Mouse (Mus musculus) C2C12 (cell line): ENCODE data around the gene Ap5b1. TPM values are rescaled to one million over a fixed set of nuclear protein-coding genes. Genes with fewer than 3 reads are reported as not detected.

Source experiments
- H3K27me3 ChIP-seq: one replicate; pipeline ENCODE4 v1.6.1; 2011; ENCODE audit not compliant: control insufficient read depth, insufficient read depth, insufficient read length
- H3K36me3 ChIP-seq: one replicate; pipeline ENCODE4 v1.6.1; 2011; ENCODE audit not compliant: control insufficient read depth, insufficient read depth
- H3K4me3 ChIP-seq: one replicate; pipeline ENCODE4 v1.5.1; 2011; ENCODE audit warnings: mild to moderate bottlenecking, control low read depth; ENCODE audit not compliant: poor library complexity, insufficient read depth, severe bottlenecking
- H3K79me2 ChIP-seq: one replicate; pipeline ENCODE4 v1.6.1; 2011; ENCODE audit not compliant: control insufficient read depth, insufficient read depth
- H3K79me3 ChIP-seq: one replicate; pipeline ENCODE4 v1.6.1; 2011; ENCODE audit warnings: low read depth, control low read depth
- H3ac ChIP-seq: one replicate; pipeline ENCODE3; 2011; ENCODE audit warnings: low read depth; ENCODE audit not compliant: control insufficient read depth, insufficient read length
- CEBPB ChIP-seq: IDR thresholded peaks from one replicate; pipeline ENCODE4 v1.6.1; 2011; ENCODE audit warnings: low read depth, mild to moderate bottlenecking, control low read depth, moderate library complexity
- CTCF ChIP-seq: IDR thresholded peaks from one replicate; pipeline ENCODE4 v1.5.1; 2011; ENCODE audit not compliant: control insufficient read depth, insufficient read depth, insufficient read length
- FOSL1 ChIP-seq: IDR thresholded peaks from one replicate; pipeline ENCODE4 v1.8.0; 2011; ENCODE audit warnings: mild to moderate bottlenecking, low read length; ENCODE audit not compliant: poor library complexity, insufficient read depth, severe bottlenecking
- MAX ChIP-seq: IDR thresholded peaks from one replicate; pipeline ENCODE4 v1.6.1; 2011; ENCODE audit warnings: mild to moderate bottlenecking, control low read depth
- MYOD1 ChIP-seq: IDR thresholded peaks from one replicate; pipeline ENCODE4 v1.6.1; 2011; ENCODE audit warnings: low read depth; ENCODE audit not compliant: control insufficient read depth, insufficient read length
- MYOG ChIP-seq: IDR thresholded peaks from one replicate; pipeline ENCODE4 v1.6.1; 2011; ENCODE audit not compliant: control insufficient read depth, insufficient read length; ENCODE audit errors: extremely low read depth
- USF1 ChIP-seq: IDR thresholded peaks from one replicate; pipeline ENCODE4 v1.6.1; 2011; ENCODE audit warnings: low read depth, mild to moderate bottlenecking, control low read depth, moderate library complexity
- polyA plus RNA-seq: library from polyadenylated mRNA; unstranded; fragments of >200 nt; fragmentation: generic; extraction: Trizol; gene quantifications from one replicate; pipeline ENCODE4 v1.2.1, GENCODE M21; 2012; ENCODE audit warnings: missing spikeins

Ap5b1 gene
- polyA plus RNA-seq, 1 experiment, result 3.9 TPM

DNA sequence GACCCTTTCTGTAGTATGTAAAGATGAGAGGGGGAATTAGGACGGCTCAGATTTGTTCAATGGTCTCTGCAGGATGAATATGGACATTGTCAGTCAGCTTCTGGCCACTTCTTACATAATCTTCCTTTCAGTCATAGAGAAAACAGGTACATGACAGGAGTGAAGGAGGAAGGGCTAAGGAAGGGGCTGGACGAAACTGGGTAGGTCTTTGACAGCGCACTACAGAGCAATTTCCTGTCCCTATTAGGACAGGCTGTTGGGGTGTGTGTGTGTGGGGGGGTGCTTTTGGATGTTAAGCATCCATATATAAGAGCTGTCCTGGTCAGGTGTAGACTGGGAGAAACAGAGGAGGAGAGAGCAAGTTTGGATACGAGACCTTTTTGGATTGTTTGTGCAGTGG is 31.4 kb downstream of the Ap5b1 start:
- Histone ChIP-seq H3K36me3 (peaks cover 17% of the 10 kb centered on the region), H3K79me2 (peaks cover 24% of the 10 kb centered on the region), H3ac (no peak overlapping the region), H3K79me3 (peaks cover 7% of the 10 kb centered on the region), H3K27me3 (no peaks in the 10 kb centered on the region), H3K4me3 (no peak overlapping the region)
- no peak for TF ChIP-seq MAX
- no peak for TF ChIP-seq FOSL1
- no peak for TF ChIP-seq MYOG
- TF ChIP-seq USF1, result no peak
- no peak for TF ChIP-seq CTCF
- TF ChIP-seq CEBPB, result no peak
- TF ChIP-seq MYOD1, result no peak

- peaks cover 42% of the 10 kb centered on the region for H3K36me3 ChIP-seq
- H3ac ChIP-seq, result peak within 1 kb of the TSS; percentile 94
- H3K79me3 ChIP-seq, result peaks cover 7% of the 10 kb centered on the region
- no peak for TF ChIP-seq MYOG
- no peak for TF ChIP-seq USF1
- no peak for TF ChIP-seq MYOD1
- TF ChIP-seq CTCF, result no peak
- TF ChIP-seq FOSL1, result no peak
- no peak for TF ChIP-seq MAX
- no peak for TF ChIP-seq CEBPB
- H3K4me3 ChIP-seq, result peak within 1 kb of the TSS; percentile 75
- H3K27me3 ChIP-seq, result no peaks in the 10 kb centered on the region
- peaks cover 25% of the 10 kb centered on the region for H3K79me2 ChIP-seq
Measured at GRCm38 (mm10) chr19:5601752-5602541, 34.1 kb downstream of the Ap5b1 start, which contains the start of gene Rnaseh2c. Gene Rnaseh2c, plus strand, starts transcription at chr19:5601873.

DNA sequence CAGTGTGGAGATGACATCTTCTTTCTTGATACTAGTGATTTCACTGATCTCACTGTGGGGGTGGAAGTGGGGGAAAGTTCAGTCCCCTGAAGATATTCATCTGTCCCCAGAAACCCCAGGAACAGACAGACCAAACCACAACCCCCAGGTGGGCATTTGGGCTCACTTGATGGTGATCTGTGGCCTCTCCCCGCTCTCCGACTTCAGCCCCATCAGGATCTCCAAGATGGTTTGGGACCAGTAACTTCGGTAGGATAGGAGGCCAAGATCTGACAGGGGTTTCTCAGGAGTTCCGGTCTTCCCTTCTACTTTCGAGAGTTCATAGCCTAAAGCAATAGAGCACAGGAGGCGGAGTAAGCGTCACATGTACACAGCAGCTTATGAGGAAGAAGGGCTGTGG is 35.8 kb downstream of the Ap5b1 start:
- H3K27me3 ChIP-seq, result no peaks in the 10 kb centered on the region
- H3K36me3 ChIP-seq, result peaks cover 60% of the 10 kb centered on the region

GRCm38 (mm10) chr19:5605126-5605525 is 37.3 kb downstream of the Ap5b1 start:
- H3K79me3 ChIP-seq, result peaks cover 10% of the 10 kb centered on the region
- no peak for TF ChIP-seq CTCF
- no peak for TF ChIP-seq MYOD1
- no peak for TF ChIP-seq MAX
- no peak for TF ChIP-seq MYOG
- no peak for TF ChIP-seq FOSL1
- TF ChIP-seq CEBPB, result no peak
- TF ChIP-seq USF1, result no peak
- H3K36me3 ChIP-seq, result peaks cover 60% of the 10 kb centered on the region
- no peak overlapping the region for H3K4me3 ChIP-seq
- peaks cover 46% of the 10 kb centered on the region for H3K79me2 ChIP-seq
- no peaks in the 10 kb centered on the region for H3K27me3 ChIP-seq
- H3ac ChIP-seq, result no peak overlapping the region

More for the DNA sequence above, 35.8 kb downstream of the Ap5b1 start:
- peaks cover 37% of the 10 kb centered on the region for H3K79me2 ChIP-seq
- TF ChIP-seq MYOD1 (no peak), MAX (no peak), CEBPB (no peak), FOSL1 (no peak), MYOG (no peak), CTCF (no peak), USF1 (no peak)
- no peak overlapping the region for H3K4me3 ChIP-seq
- H3ac ChIP-seq, result no peak overlapping the region
- peaks cover 10% of the 10 kb centered on the region for H3K79me3 ChIP-seq

DNA sequence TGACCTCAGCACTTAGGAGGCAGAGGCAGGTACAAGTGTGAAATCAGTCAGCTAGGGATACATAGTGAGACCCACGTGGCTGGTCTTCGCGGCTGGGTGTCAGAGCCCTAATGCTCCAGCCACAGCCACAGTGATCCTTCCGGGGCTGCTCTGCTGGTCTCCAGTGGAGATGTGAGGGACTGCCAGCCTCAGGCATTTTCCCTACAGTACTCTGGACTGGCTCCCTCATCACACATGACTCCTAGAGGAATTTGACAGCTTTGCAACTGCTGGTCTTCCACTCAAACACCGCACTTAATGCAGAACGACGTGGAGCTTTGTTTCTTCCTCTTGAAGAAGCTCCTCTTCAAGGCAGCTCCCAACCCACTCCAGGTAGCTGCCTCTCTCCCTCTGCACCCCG is 38.4 kb downstream of the Ap5b1 start:
- no peak for TF ChIP-seq CEBPB
- TF ChIP-seq CTCF, result no peak
- no peak for TF ChIP-seq MYOG
- no peak for TF ChIP-seq USF1
- Histone ChIP-seq H3K27me3 (no peaks in the 10 kb centered on the region), H3K79me3 (peaks cover 10% of the 10 kb centered on the region), H3ac (no peak overlapping the region), H3K36me3 (peaks cover 60% of the 10 kb centered on the region), H3K79me2 (peaks cover 46% of the 10 kb centered on the region), H3K4me3 (no peak overlapping the region)
